Mouse (Mus musculus): Measurements from ENCODE around the gene Sh3d21.

DNA sequence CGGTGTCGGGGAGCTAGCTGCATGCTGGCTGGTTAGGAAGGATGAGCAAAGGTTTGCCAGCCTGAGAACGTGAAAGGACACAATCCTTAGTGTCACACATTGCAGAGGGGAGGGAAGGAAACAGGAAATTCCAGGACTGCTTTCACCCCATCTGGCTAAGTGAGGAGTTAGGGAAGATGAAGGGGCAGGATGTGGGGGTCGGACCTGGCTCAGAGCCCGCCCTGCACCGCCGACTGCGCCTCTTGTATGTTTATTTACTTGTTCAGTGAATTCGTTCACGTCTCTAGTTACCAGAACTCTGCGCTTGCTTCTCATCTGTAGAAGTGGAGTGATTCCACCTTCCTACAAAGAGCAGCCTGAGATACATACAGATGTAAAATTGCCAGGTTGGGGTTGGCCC is 32.8 kb downstream of the Sh3d21 start:
- TF ChIP-seq SMC3 (IDR thresholded peaks at IDR 0.05; ENCODE audit: low read depth, low read length) (no peak), HCFC1 (IDR thresholded peaks at IDR 0.05; ENCODE audit: low read depth, low read length) (no peak), BHLHE40 (IDR thresholded peaks at IDR 0.05; ENCODE audit: borderline replicate concordance, low read depth, low read length) (no peak), CTCF (IDR thresholded peaks at IDR 0.05 in 2 of 3, conservative IDR thresholded peaks at IDR 0.05 in 1 of 3; ENCODE audit: control insufficient read depth in 1 of 3, insufficient read depth in 1 of 3, low read depth in 2 of 3, low read length in 3 of 3, poor library complexity in 1 of 3, severe bottlenecking in 1 of 3) (no peak), GATA1 (IDR thresholded peaks at IDR 0.05; ENCODE audit: low read depth, low read length) (no peak), CHD1 (IDR thresholded peaks at IDR 0.05; ENCODE audit: low read depth, low read length) (no peak), NELFE (IDR thresholded peaks at IDR 0.05; ENCODE audit: low read depth, low read length) (no peak), POLR2A (IDR thresholded peaks at IDR 0.05; ENCODE audit: control insufficient read depth in 1 of 2, insufficient read depth in 1 of 2, low read depth in 1 of 2, low read length in 2 of 2, poor library complexity in 1 of 2) (no peak), MAX (IDR thresholded peaks at IDR 0.05; ENCODE audit: low read length) (no peak), ZC3H11A (IDR thresholded peaks at IDR 0.05; ENCODE audit: low read depth, low read length) (no peak)
